Mouse (Mus musculus) heart, postnatal 0 days (tissue): ENCODE measurements around the gene Cln3. TPM values are rescaled to one million over a fixed set of nuclear protein-coding genes. Genes with fewer than 3 reads are reported as not detected.
A peak's percentile ranks its signal among the peaks of the same experiment; 100 is the strongest.

Experiments used
- ATAC-seq: fragments of 200-750 bp; cut with Nextera tagmentation; 2 replicates; pipeline ENCODE4 v1.8.0; 2017; ENCODE audit warnings: low read depth, moderate number of reproducible peaks, moderate library complexity; ENCODE audit not compliant: insufficient read depth
- DNase-seq: peaks from one replicate; pipeline ENCODE4 v3.0.0-alpha.2; 2016; ENCODE audit warnings: low spot score
- H3K27ac ChIP-seq: fragments of 300-500 bp; sonication (generic); 2 replicates; pipeline ENCODE4 v1.5.1; 2014; ENCODE audit warnings: low read depth, mild to moderate bottlenecking
- H3K27me3 ChIP-seq: fragments of 300-500 bp; sonication (generic); 2 replicates; pipeline ENCODE4 v1.6.1; 2014; ENCODE audit warnings: low read length, mixed read lengths; ENCODE audit not compliant: control insufficient read depth, insufficient read depth
- H3K36me3 ChIP-seq: fragments of 300-500 bp; sonication (generic); replicated peaks from 2 replicates; pipeline ENCODE4 v1.6.1; 2014; ENCODE audit warnings: low read length, mixed read lengths; ENCODE audit not compliant: control insufficient read depth, insufficient read depth
- H3K4me1 ChIP-seq: fragments of 300-500 bp; sonication (generic); 2 replicates; pipeline ENCODE4 v1.6.1; 2014; ENCODE audit warnings: antibody characterized with exemption; ENCODE audit not compliant: control insufficient read depth, insufficient read depth
- H3K4me2 ChIP-seq: fragments of 300-500 bp; sonication (generic); 2 replicates; pipeline ENCODE4 v1.6.1; 2014; ENCODE audit warnings: low read depth, mild to moderate bottlenecking, low read length, moderate library complexity
- H3K4me3 ChIP-seq: fragments of 300-500 bp; sonication (generic); 2 replicates; pipeline ENCODE4 v1.5.1; 2014; ENCODE audit warnings: low read depth, low read length
- H3K9ac ChIP-seq: fragments of 300-500 bp; sonication (generic); replicated peaks from 2 replicates; pipeline ENCODE4 v1.6.1; 2014; ENCODE audit warnings: low read depth, low read length, mixed read lengths
- H3K9me3 ChIP-seq: fragments of 300-500 bp; sonication (generic); replicated peaks from 2 replicates; pipeline ENCODE4 v1.6.1; 2016; ENCODE audit warnings: low read length; ENCODE audit not compliant: control insufficient read depth
- CTCF ChIP-seq: IDR thresholded peaks from 2 replicates; pipeline ENCODE4 v1.5.1; 2016; ENCODE audit warnings: antibody characterized with exemption, control low read depth, low read depth
- EP300 ChIP-seq: IDR thresholded peaks from 2 replicates; pipeline ENCODE4 v1.6.1; 2016; ENCODE audit warnings: antibody characterized with exemption, low read depth
- WGBS: fragments of 180-500 bp; shearing (Covaris S2); extraction: QIAGEN DNeasy Blood & Tissue Kit; methylation state at CpG from one replicate; pipeline ENCODE4 v1.1.7; 2014; 5-methylcytosine and 5-hydroxymethylcytosine counted together
- polyA plus RNA-seq: library from polyadenylated mRNA; unstranded; fragments of >200 nt; fragmentation: Nextera tagmentation; extraction: Ambion mirVana; gene quantifications from 2 replicates; pipeline ENCODE4 v1.2.1, GENCODE M21; 2015
- total RNA-seq: library from RNA; depleted of rRNA; stranded (reverse); fragments of >200 nt; gene quantifications from 2 replicates; pipeline ENCODE4 v1.2.3, GENCODE M21; 2014; ENCODE audit warnings: low replicate concordance

Gene Cln3
- total and polyA plus RNA-seq, 2 experiments from 2014 or later = 14.9 to 17.1 TPM

DNA sequence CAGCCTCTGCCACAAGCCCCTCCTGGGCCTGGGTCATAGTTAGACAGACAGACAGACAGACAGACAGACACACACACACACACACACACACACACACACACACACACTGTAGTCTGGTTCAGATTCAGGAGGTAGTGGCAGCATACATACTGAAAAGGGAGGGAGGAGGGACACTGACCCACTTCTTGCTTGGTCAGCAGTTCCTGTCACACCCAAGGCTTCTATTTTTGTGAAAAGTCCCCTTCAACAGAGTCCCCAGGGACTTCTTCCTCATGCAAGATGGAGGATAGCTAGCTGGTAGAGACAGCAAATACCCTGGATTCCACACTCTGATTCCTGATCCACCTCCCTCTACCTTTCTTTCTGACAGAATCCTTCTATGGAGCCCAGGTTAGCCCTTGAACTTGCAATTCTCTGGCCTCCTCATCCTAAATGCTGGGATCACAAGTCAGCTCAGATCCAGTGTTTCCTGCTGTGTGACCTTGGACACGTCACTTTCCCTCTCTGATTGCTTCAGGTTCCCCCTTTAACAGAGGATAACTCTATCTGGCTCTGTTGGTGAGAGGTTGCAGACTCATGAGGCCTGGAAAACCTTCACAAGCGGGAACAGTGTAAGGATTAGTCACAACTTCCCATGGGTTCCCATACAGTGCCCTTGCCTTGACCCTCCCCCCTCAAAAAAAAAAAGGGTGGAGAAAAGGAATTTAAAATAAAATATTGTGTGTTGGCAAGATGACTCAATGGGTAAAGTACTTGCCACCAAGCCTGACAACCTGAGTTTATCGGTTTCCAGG, 40.4 kb upstream of the Cln3 start:
- Histone ChIP-seq H3K27ac (no peak overlapping the region), H3K4me3 (no peak overlapping the region), H3K9me3 (no peaks in the 10 kb centered on the region), H3K4me1 (no peaks in the 10 kb centered on the region), H3K9ac (no peak overlapping the region), H3K4me2 (no peak overlapping the region), H3K36me3 (no peaks in the 10 kb centered on the region), H3K27me3 (no peaks in the 10 kb centered on the region)
- ATAC-seq (no peak), DNase-seq (no peak)
- WGBS = 75% methylated on average over 3 of the region's 3 CpGs
- TF ChIP-seq EP300 = no peak
- TF ChIP-seq CTCF = no peak

DNA sequence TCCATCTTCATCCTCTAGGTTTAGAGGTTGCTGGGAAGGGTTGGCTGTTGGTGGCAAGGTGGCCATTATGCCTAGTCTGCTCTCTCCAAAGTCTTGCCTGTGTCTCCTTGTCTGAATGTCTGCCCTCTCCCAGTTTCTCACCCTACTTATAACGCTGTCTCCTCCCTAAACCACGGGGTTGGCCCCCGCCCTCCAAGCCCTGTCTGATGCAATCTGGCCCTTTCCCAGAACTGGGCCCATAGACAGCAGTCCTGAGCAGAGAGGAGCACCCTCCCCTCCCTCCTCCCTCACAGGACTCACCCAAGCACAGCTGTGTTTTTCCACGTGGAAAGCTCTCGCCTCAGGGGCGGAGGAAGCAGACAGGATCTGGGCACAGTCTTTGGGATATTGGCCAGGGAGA, 39.8 kb upstream of the Cln3 start:
- Histone ChIP-seq H3K4me3 (0 out of 2 replicates have a peak overlapping the region, but pooled peaks have one; percentile 3), H3K4me1 (no peaks in the 10 kb centered on the region), H3K9me3 (no peaks in the 10 kb centered on the region), H3K36me3 (no peaks in the 10 kb centered on the region), H3K9ac (no peak overlapping the region), H3K4me2 (0 out of 2 replicates have a peak overlapping the region, but pooled peaks have one; percentile 3), H3K27me3 (no peaks in the 10 kb centered on the region), H3K27ac (no peak overlapping the region)
- ATAC-seq (peak; percentile 77), DNase-seq (peak; percentile 49)
- 28% methylated on average over 6 of the region's 6 CpGs for WGBS
- TF ChIP-seq EP300 (no peak), CTCF (no peak)

DNA sequence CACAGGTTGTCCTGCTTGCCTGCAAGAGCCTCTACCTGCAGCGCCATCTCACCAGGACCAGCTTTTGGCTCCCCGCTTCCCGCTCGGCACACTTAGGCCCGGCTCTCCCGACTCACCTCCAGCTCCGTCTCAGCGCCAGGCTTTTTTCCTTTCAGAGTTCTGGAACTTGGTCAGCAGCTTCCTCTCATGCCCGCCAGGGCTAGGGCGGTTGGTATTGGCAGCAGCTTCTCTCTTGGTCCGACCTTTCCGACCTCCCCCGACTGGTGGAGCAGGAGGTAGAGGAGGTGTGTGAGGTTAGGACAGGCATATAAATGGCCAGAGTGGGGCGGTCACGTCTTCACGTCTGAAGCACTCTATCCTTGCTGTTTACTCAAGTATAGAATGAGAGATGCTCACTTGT, 39.2 kb upstream of the Cln3 start:
- Histone ChIP-seq H3K36me3 (no peaks in the 10 kb centered on the region), H3K9ac (no peak overlapping the region), H3K27ac (no peak overlapping the region), H3K4me1 (no peaks in the 10 kb centered on the region), H3K27me3 (no peaks in the 10 kb centered on the region), H3K4me2 (0 out of 2 replicates have a peak overlapping the region, but pooled peaks have one; percentile 3), H3K4me3 (0 out of 2 replicates have a peak overlapping the region, but pooled peaks have one; percentile 3), H3K9me3 (no peaks in the 10 kb centered on the region)
- DNase-seq (no peak), ATAC-seq (no peak)
- 55% methylated on average over 16 of the region's 16 CpGs for WGBS
- TF ChIP-seq CTCF (no peak), EP300 (no peak)

DNA sequence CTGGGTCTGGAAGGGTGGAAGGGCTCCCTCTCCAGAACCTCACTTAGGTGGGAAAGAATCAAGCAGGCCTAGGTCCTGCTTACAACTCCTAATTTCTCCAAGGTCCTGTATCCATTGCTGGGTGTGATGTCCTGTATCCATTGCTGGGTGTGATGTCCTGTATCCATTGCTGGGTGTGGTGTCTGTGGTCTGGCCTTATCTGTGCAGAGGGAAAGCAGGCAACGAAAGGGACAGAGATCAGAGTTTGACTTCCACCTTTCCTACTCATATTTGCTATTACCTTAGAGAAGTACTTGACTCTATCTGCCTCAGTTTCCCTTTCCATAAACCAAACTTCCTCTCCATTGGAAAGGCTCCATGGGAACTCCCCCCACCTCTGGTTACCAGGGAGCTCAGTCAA, 37.8 kb upstream of the Cln3 start:
- Histone ChIP-seq H3K36me3 (no peaks in the 10 kb centered on the region), H3K27me3 (no peaks in the 10 kb centered on the region), H3K27ac (no peak overlapping the region), H3K9ac (no peak overlapping the region), H3K4me1 (no peaks in the 10 kb centered on the region), H3K4me3 (no peak overlapping the region), H3K9me3 (no peaks in the 10 kb centered on the region), H3K4me2 (no peak overlapping the region)
- ATAC-seq (no peak), DNase-seq (no peak)
- TF ChIP-seq EP300 = no peak
- TF ChIP-seq CTCF = no peak
- 60% methylated on average over 1 of the region's 1 CpGs for WGBS

DNA sequence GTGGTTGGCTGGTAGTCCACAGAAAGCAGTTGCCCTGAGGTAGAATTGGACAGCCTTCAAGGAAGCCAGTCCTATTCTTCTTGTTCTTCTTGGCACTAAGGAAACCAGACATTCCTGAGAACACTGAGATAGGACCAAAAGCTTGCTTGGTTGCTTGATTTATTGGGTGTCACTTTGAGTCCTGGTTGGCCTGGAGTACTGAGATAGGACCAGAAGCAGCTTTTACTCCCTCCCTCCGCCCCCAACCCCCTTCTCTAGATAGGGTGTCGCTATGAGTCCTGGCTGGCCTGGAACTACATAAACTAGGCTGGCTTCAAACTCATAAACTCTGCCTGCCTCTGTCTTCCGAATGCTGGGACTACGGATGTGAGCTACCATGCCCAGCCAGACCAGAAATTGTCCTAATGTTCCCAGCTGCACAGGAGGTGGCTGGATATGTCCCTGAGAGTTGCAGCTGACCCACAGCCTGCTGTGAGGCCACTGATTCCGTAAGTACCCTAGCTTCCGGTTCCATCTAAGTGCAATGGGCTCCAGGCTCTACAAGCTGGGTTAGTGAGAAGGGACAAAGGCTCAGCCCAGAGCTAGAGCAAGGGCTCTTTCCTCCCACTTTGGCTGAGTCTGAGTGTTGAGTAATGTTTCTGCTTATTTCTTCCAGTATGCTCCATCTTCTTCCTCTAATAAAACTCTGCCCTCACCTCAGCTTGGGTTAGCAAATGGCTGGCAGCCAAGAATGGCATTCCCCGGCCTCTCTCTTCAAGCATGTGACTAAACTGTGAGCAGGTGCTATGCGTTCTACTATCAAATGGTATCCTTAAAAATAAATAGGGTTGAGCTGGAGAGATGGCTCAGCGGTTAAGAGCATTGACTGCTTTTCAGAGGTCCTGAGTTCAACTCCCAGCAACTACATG, 36.1 kb upstream of the Cln3 start:
- WGBS = 57% methylated on average over 9 of the region's 9 CpGs
- ATAC-seq (no peak), DNase-seq (no peak)
- TF ChIP-seq CTCF = no peak
- TF ChIP-seq EP300 = no peak
- Histone ChIP-seq H3K27ac (no peak overlapping the region), H3K4me2 (no peak overlapping the region), H3K36me3 (no peaks in the 10 kb centered on the region), H3K9ac (no peak overlapping the region), H3K27me3 (no peaks in the 10 kb centered on the region), H3K9me3 (no peaks in the 10 kb centered on the region), H3K4me3 (no peak overlapping the region), H3K4me1 (no peaks in the 10 kb centered on the region)
